Mouse (Mus musculus) liver, embryonic 11.5 days (tissue): ENCODE results near the gene Olfr970. TPM values are rescaled to one million over a fixed set of nuclear protein-coding genes. Genes with fewer than 3 reads are reported as not detected.
"Not testable (repeated sequence)": the region's sequence is repeated elsewhere in the genome, so short reads cannot be mapped to it uniquely, and the experiment has no call there.

ENCODE experiments used
- ATAC-seq: fragments of 200-750 bp; cut with Nextera tagmentation; replicated peaks from 2 replicates; pipeline ENCODE4 v1.8.0; 2017; ENCODE audit warnings: moderate number of reproducible peaks, mild to moderate bottlenecking, moderate TSS enrichment, moderate library complexity; ENCODE audit not compliant: low FRiP score
- DNase-seq: peaks from one replicate; pipeline ENCODE4 v3.0.0-alpha.2; 2017; ENCODE audit warnings: low spot score
- H3K27ac ChIP-seq: fragments of 300-500 bp; sonication (generic); 2 replicates; pipeline ENCODE4 v1.5.1; 2014; ENCODE audit warnings: mild to moderate bottlenecking, low read depth, low read length, control low read depth
- H3K27me3 ChIP-seq: fragments of 300-500 bp; sonication (generic); replicated peaks from 2 replicates; pipeline ENCODE4 v1.6.1; 2014; ENCODE audit warnings: low read length, mixed read lengths; ENCODE audit not compliant: control insufficient read depth, insufficient read depth
- H3K36me3 ChIP-seq: fragments of 300-500 bp; sonication (generic); 2 replicates; pipeline ENCODE4 v1.6.1; 2014; ENCODE audit warnings: mild to moderate bottlenecking, low read length, moderate library complexity, mixed read lengths; ENCODE audit not compliant: control insufficient read depth, insufficient read depth
- H3K4me1 ChIP-seq: fragments of 300-500 bp; sonication (generic); replicated peaks from 2 replicates; pipeline ENCODE4 v1.6.1; 2014; ENCODE audit warnings: low read length, mixed read lengths; ENCODE audit not compliant: control insufficient read depth, insufficient read depth
- H3K4me2 ChIP-seq: fragments of 300-500 bp; sonication (generic); 2 replicates; pipeline ENCODE4 v1.6.1; 2014; ENCODE audit warnings: mild to moderate bottlenecking, control low read depth, moderate library complexity
- H3K4me3 ChIP-seq: fragments of 300-500 bp; sonication (generic); 2 replicates; pipeline ENCODE4 v1.5.1; 2014; ENCODE audit warnings: low read depth, low read length, control low read depth
- H3K9ac ChIP-seq: fragments of 300-500 bp; sonication (generic); 2 replicates; pipeline ENCODE4 v1.6.1; 2014; ENCODE audit warnings: low read depth, low read length, control low read depth
- H3K9me3 ChIP-seq: fragments of 300-500 bp; sonication (generic); 2 replicates; pipeline ENCODE4 v1.6.1; 2016; ENCODE audit warnings: low read length, inconsistent platforms, mixed read lengths; ENCODE audit not compliant: control insufficient read depth
- WGBS: fragments of 180-500 bp; shearing (Covaris S2); extraction: QIAGEN DNeasy Blood & Tissue Kit; methylation state at CpG from one replicate; pipeline ENCODE4 v1.1.7; 2014; 5-methylcytosine and 5-hydroxymethylcytosine counted together
- polyA plus RNA-seq: library from polyadenylated mRNA; unstranded; fragments of >200 nt; fragmentation: Nextera tagmentation; extraction: Ambion mirVana; gene quantifications from 2 replicates; pipeline ENCODE4 v1.2.1, GENCODE M21; 2014

The Olfr970 gene
- not detected in 2 replicates for polyA plus RNA-seq

- Histone ChIP-seq H3K9me3 (no peaks in the 10 kb centered on the region), H3K9ac (no peak within 1 kb of the TSS), H3K4me3 (no peak within 1 kb of the TSS), H3K36me3 (no peaks in the 10 kb centered on the region), H3K27ac (no peak within 1 kb of the TSS), H3K4me1 (no peaks in the 10 kb centered on the region), H3K27me3 (no peaks in the 10 kb centered on the region), H3K4me2 (no peak within 1 kb of the TSS)
- 72% methylated on average over 4 of the region's 4 CpGs for WGBS
- no peak for DNase-seq
- ATAC-seq = no peak
These were observed at the start of gene Olfr970 for GRCm38 (mm10) chr9:39808560-39808959. Gene Olfr970 (plus strand): TSS chr9:39808860.

- H3K27me3 ChIP-seq = no peaks in the 10 kb centered on the region
- DNase-seq = no peak
- no peaks in the 10 kb centered on the region for H3K36me3 ChIP-seq
- no peak for ATAC-seq
- 73% methylated on average over 1 of the region's 1 CpGs for WGBS
- no peak within 1 kb of the TSS for H3K9ac ChIP-seq
- H3K9me3 ChIP-seq = no peaks in the 10 kb centered on the region
- no peaks in the 10 kb centered on the region for H3K4me1 ChIP-seq
- H3K4me2 ChIP-seq = no peak within 1 kb of the TSS
- no peak within 1 kb of the TSS for H3K27ac ChIP-seq
- no peak within 1 kb of the TSS for H3K4me3 ChIP-seq
These were observed 25.5 kb upstream of the Olfr970 start, which contains the start of gene Olfr968 for GRCm38 (mm10) chr9:39783153-39783552. Gene Olfr968 (minus strand): TSS chr9:39783253.

GRCm38 (mm10) chr9:39790558-39790957, 18.1 kb upstream of the Olfr970 start, which contains the start of gene Olfr969:
Gene Olfr969 (plus strand): TSS chr9:39790945.
- H3K9me3 ChIP-seq = no peaks in the 10 kb centered on the region
- ATAC-seq = no peak
- WGBS = 65% methylated on average over 2 of the region's 2 CpGs

GRCm38 (mm10) chr9:39836576-39836975, 27.9 kb downstream of the Olfr970 start, which contains the start of gene Olfr971:
Gene Olfr971 (plus strand): TSS chr9:39836876.
- not testable (repeated sequence) for H3K4me3 ChIP-seq, DNase-seq, H3K4me2 ChIP-seq, H3K9me3 ChIP-seq, H3K4me1 ChIP-seq, H3K9ac ChIP-seq, H3K27me3 ChIP-seq, H3K36me3 ChIP-seq, H3K27ac ChIP-seq, ATAC-seq
- WGBS = 88% methylated on average over 1 of the region's 2 CpGs

More at GRCm38 (mm10) chr9:39790558-39790957, 18.1 kb upstream of the Olfr970 start, which contains the start of gene Olfr969:
- DNase-seq = no peak
- no peak within 1 kb of the TSS for H3K4me3 ChIP-seq
- no peak within 1 kb of the TSS for H3K27ac ChIP-seq
- H3K4me1 ChIP-seq = no peaks in the 10 kb centered on the region
- H3K9ac ChIP-seq = no peak within 1 kb of the TSS
- no peaks in the 10 kb centered on the region for H3K27me3 ChIP-seq
- no peaks in the 10 kb centered on the region for H3K36me3 ChIP-seq
- no peak within 1 kb of the TSS for H3K4me2 ChIP-seq

GRCm38 (mm10) chr9:39866122-39866521, 57.5 kb downstream of the Olfr970 start, which contains the start of gene Olfr972:
Gene Olfr972 (plus strand): TSS chr9:39866422.
- no peak within 1 kb of the TSS for H3K4me2 ChIP-seq
- ATAC-seq (no peak), DNase-seq (no peak)
- H3K4me1 ChIP-seq = no peaks in the 10 kb centered on the region
- H3K36me3 ChIP-seq = no peaks in the 10 kb centered on the region
- H3K27ac ChIP-seq = no peak within 1 kb of the TSS
- H3K4me3 ChIP-seq = no peak within 1 kb of the TSS
- no peaks in the 10 kb centered on the region for H3K9me3 ChIP-seq
- WGBS = 62% methylated on average over 2 of the region's 2 CpGs
- no peaks in the 10 kb centered on the region for H3K27me3 ChIP-seq
- H3K9ac ChIP-seq = no peak within 1 kb of the TSS

Other genes starting within 250 kb of the Olfr970 start
- gene Olfr959, start 233.3 kb upstream of the Olfr970 start, polyA plus RNA-seq = not detected in 2 replicates
- 10.6 and 13.7 TPM in 2 replicates for gene AW551984, start 204.5 kb upstream of the Olfr970 start, polyA plus RNA-seq
- not detected in 2 replicates for gene Olfr148, start 198.2 kb upstream of the Olfr970 start, polyA plus RNA-seq
- not detected in 2 replicates for gene Olfr960, start 187.5 kb upstream of the Olfr970 start, polyA plus RNA-seq
- gene Olfr961, start 163.8 kb upstream of the Olfr970 start, polyA plus RNA-seq = not detected in 2 replicates
- gene Olfr963, start 141.7 kb upstream of the Olfr970 start, polyA plus RNA-seq = not detected in 2 replicates
- gene Olfr149, start 101.7 kb upstream of the Olfr970 start, polyA plus RNA-seq = not detected in 2 replicates
- gene Olfr965, start 97.5 kb upstream of the Olfr970 start, polyA plus RNA-seq = not detected in 2 replicates
- not detected in 2 replicates for gene Olfr150, start 77.9 kb upstream of the Olfr970 start, polyA plus RNA-seq
- not detected in 2 replicates for gene Olfr967, start 62.6 kb upstream of the Olfr970 start, polyA plus RNA-seq
- not detected in 2 replicates for gene Olfr968, start 25.6 kb upstream of the Olfr970 start, polyA plus RNA-seq
- not detected in 2 replicates for gene Olfr969, start 17.9 kb upstream of the Olfr970 start, polyA plus RNA-seq
- not detected in 2 replicates for gene Olfr971, start 28.0 kb downstream of the Olfr970 start, polyA plus RNA-seq
- gene Olfr972, start 57.6 kb downstream of the Olfr970 start, polyA plus RNA-seq = not detected in 2 replicates
- gene Olfr229, start 98.5 kb downstream of the Olfr970 start, polyA plus RNA-seq = not detected in 2 replicates
- gene Olfr974, start 128.6 kb downstream of the Olfr970 start, polyA plus RNA-seq = not detected in 2 replicates
- gene Olfr975, start 143.2 kb downstream of the Olfr970 start, polyA plus RNA-seq = not detected in 2 replicates
- gene Olfr976, start 152.3 kb downstream of the Olfr970 start, polyA plus RNA-seq = not detected in 2 replicates
- gene Olfr978, start 183.3 kb downstream of the Olfr970 start, polyA plus RNA-seq = not detected in 2 replicates
- gene Olfr979, start 194.6 kb downstream of the Olfr970 start, polyA plus RNA-seq = not detected in 2 replicates
- not detected in 2 replicates for gene Olfr980, start 200.7 kb downstream of the Olfr970 start, polyA plus RNA-seq
- gene Olfr981, start 212.6 kb downstream of the Olfr970 start, polyA plus RNA-seq = not detected in 2 replicates